Mouse (Mus musculus) stomach, postnatal 0 days (tissue): ENCODE results near the gene Mars.

Source experiments
- CTCF ChIP-seq: IDR thresholded peaks from 2 replicates; pipeline ENCODE4 v1.5.1; 2016; ENCODE audit warnings: antibody characterized with exemption, low read depth, mild to moderate bottlenecking, moderate library complexity
- EP300 ChIP-seq: optimal IDR thresholded peaks from 2 replicates; pipeline ENCODE3; 2016; ENCODE audit warnings: antibody characterized with exemption

DNA sequence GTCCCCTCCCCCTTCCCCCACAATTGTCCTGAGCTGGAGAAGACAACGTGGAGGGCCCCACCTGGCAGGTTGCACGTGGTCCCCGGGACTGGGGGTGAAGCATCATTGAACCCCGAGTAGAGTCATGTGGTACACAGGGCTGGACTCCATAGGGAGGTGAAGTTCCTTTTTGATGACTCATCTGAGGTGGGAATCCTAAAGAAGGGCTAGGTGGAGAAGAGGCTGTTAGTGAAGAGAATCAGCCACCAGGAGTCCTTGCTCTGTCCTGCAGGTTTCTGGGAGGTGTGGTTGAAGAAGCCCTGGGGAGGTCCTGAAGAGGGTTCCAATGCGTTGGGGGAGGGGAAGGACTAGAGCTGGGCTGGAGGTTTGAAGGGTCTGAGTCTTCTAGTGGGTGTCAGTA lies 25.4 kb upstream of the Mars start:
- TF ChIP-seq CTCF (0 out of 2 replicates have a peak, but pooled peaks have one; percentile 1), EP300 (no peak)
